Mouse (Mus musculus) C2C12 (cell line): ENCODE measurements at regions not wholly inside any gene's neighbourhood (a gene's known extent, or its start where the extent isn't known, plus 50 kb on each side); places are given as distances from the start of the nearest gene placed in this dataset.

Experiments used
- CTCF ChIP-seq: IDR thresholded peaks from one replicate; pipeline ENCODE4 v1.5.1; 2011; ENCODE audit not compliant: control insufficient read depth, insufficient read depth, insufficient read length
- FOSL1 ChIP-seq: IDR thresholded peaks from one replicate; pipeline ENCODE4 v1.8.0; 2011; ENCODE audit warnings: mild to moderate bottlenecking, low read length; ENCODE audit not compliant: poor library complexity, insufficient read depth, severe bottlenecking
- MAX ChIP-seq: IDR thresholded peaks from one replicate; pipeline ENCODE4 v1.6.1; 2011; ENCODE audit warnings: mild to moderate bottlenecking, control low read depth
- MYOG ChIP-seq: IDR thresholded peaks from one replicate; pipeline ENCODE4 v1.6.1; 2011; ENCODE audit not compliant: control insufficient read depth, insufficient read length; ENCODE audit errors: extremely low read depth
- USF1 ChIP-seq: IDR thresholded peaks from one replicate; pipeline ENCODE4 v1.6.1; 2011; ENCODE audit warnings: low read depth, mild to moderate bottlenecking, control low read depth, moderate library complexity

DNA sequence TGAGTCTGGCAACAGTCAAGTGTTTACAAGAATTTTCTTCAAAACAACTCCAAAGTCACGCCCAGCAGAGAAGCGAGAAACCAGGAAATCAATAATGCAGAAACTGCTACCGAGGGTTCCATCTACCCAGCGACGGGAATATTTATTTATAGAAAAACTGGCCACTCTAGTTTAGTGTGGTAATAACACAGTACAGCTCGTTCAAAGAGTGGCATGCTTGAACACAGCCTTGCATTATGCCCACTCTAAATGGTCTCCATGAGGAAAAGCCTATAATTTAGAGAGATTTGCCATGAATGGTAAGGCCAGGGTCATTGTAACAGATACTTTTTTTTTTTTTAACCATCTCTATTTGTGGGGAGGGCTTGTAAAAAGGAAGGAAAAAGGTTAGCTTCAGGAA, 67.8 kb upstream of the Tent5a start:
- TF ChIP-seq CTCF = no peak
- no peak for TF ChIP-seq USF1
- no peak for TF ChIP-seq MAX
- no peak for TF ChIP-seq MYOG
- no peak for TF ChIP-seq FOSL1
